Mouse (Mus musculus) cortical plate, adult 2 months (tissue): ENCODE measurements around the gene Agfg2.

Experiments
- CTCF ChIP-seq: fragments of 200-500 bp; IDR thresholded peaks from 2 replicates; pipeline ENCODE4 v1.5.1; 2011; ENCODE audit warnings: mild to moderate bottlenecking, control low read depth, low read length; ENCODE audit not compliant: insufficient read depth; ENCODE audit errors: extremely low read depth
- POLR2A ChIP-seq: fragments of 200-500 bp; IDR thresholded peaks from 2 replicates; pipeline ENCODE4 v1.6.1; 2011; ENCODE audit warnings: mild to moderate bottlenecking, low read length, control low read depth; ENCODE audit not compliant: insufficient read depth; ENCODE audit errors: extremely low read depth

- peak; percentile 90 for TF ChIP-seq CTCF
- no peak for TF ChIP-seq POLR2A
Observed at GRCm38 (mm10) chr5:137656977-137657376, 27.5 kb downstream of the Agfg2 start.
